Mouse (Mus musculus) left cerebral cortex, adult 2 months (tissue): Measurements from ENCODE around the gene Tmub1. TPM values are rescaled to one million over a fixed set of nuclear protein-coding genes. Genes with fewer than 3 reads are reported as not detected.
A peak's percentile ranks its signal among the peaks of the same experiment; 100 is the strongest.

Experiments used
- DNase-seq, 2 experiments: peaks; one replicate each; pipeline ENCODE4 v3.0.0; 2021 to 2022; ENCODE audit warnings: low spot score in 2 of 2, mixed read lengths in 1 of 2; ENCODE audit errors: extremely low spot score in 1 of 2
- H3K27ac ChIP-seq: fragments of 200-600 bp; 2 replicates; pipeline ENCODE4 v1.8.1; 2022
- H3K4me3 ChIP-seq: fragments of 200-600 bp; 2 replicates; pipeline ENCODE4 v1.8.1; 2022
- CTCF ChIP-seq: fragments of 200-600 bp; IDR thresholded peaks from 2 replicates; pipeline ENCODE4 v1.8.1; 2022; ENCODE audit warnings: antibody characterized with exemption, mild to moderate bottlenecking, moderate library complexity
- intact Hi-C: fragments of 180-260 bp; cut with DNase I; formaldehyde crosslinking; loops from one replicate; pipeline ENCODE4 v1.15.1; 2025
- long read RNA-seq, 2 experiments: library from polyadenylated mRNA; stranded (forward); transcript quantifications; one replicate each; pipeline ENCODE4 v2.0.0; 2021; ENCODE audit warnings: borderline mapping rate in 2 of 2
- total RNA-seq, 2 experiments: library from RNA; stranded (reverse); gene quantifications; 2 replicates each; pipeline ENCODE4 v1.2.3; 2021

Gene Tmub1
- total RNA-seq, result 10 to 100 TPM; 26.1 to 28.7 TPM
- long read RNA-seq, experiment 1, transcript Tmub1-201 (3 exons, 1,333 nt), result major isoform, 35 of 35 reads
- long read RNA-seq, experiment 1, partial matches to known transcripts, result 0 of 35 reads
- long read RNA-seq, experiment 1, other reads (novel, unspliced or antisense), result 0 of 35 reads
- long read RNA-seq, experiment 2, transcript Tmub1-201 (3 exons, 1,333 nt), result major isoform, 29 of 30 reads
- long read RNA-seq, experiment 2, partial matches to known transcripts, result 1 of 30 reads
- long read RNA-seq, experiment 2, other reads (novel, unspliced or antisense), result 0 of 30 reads

- TF ChIP-seq CTCF, result no peak
- H3K27ac ChIP-seq, result peak within 1 kb of the TSS; percentile 94
- DNase-seq, result peak; percentile 84 to 86
- H3K4me3 ChIP-seq, result peak within 1 kb of the TSS; percentile 77
- intact Hi-C loops, result no loop called here
Measured at GRCm38 (mm10) chr5:24447624-24448298, at the start of gene Tmub1. TSS of gene Tmub1 (minus strand) at chr5:24447854.

- Histone ChIP-seq H3K4me3 (no peak overlapping the region), H3K27ac (no peak overlapping the region)
- TF ChIP-seq CTCF, result no peak
- intact Hi-C loops, result no loop called here
- DNase-seq, result no peak
Measured at GRCm38 (mm10) chr5:24496756-24497155, 49.1 kb upstream of the Tmub1 start.

- intact Hi-C loops, result no loop called here
- Histone ChIP-seq H3K4me3 (no peak overlapping the region), H3K27ac (no peak overlapping the region)
- TF ChIP-seq CTCF, result no peak
- DNase-seq, result no peak
Measured at GRCm38 (mm10) chr5:24495019-24495418, 47.4 kb upstream of the Tmub1 start.

- Histone ChIP-seq H3K4me3 (no peak overlapping the region), H3K27ac (no peak overlapping the region)
- DNase-seq, result no peak
- TF ChIP-seq CTCF, result no peak
- intact Hi-C loops, result no loop called here
Measured at GRCm38 (mm10) chr5:24492546-24493285, 45.1 kb upstream of the Tmub1 start.

- H3K27ac ChIP-seq, result no peak overlapping the region
Measured at GRCm38 (mm10) chr5:24490413-24490920, 42.8 kb upstream of the Tmub1 start.

GRCm38 (mm10) chr5:24486738-24487137 lies 39.1 kb upstream of the Tmub1 start:
- DNase-seq, result no peak
- Histone ChIP-seq H3K27ac (no peak overlapping the region), H3K4me3 (no peak overlapping the region)
- intact Hi-C loops, result loop anchor here (10.0 kb wide), 2 partner anchors 168 to 222 kb away; no protein-coding TSS in a partner anchor
- no peak for TF ChIP-seq CTCF

More at GRCm38 (mm10) chr5:24490413-24490920, 42.8 kb upstream of the Tmub1 start:
- intact Hi-C loops, result no loop called here
- TF ChIP-seq CTCF, result no peak
- H3K4me3 ChIP-seq, result no peak overlapping the region
- DNase-seq, result no peak

- intact Hi-C loops, result loop anchor here (10.0 kb wide), 2 partner anchors 169 to 221 kb away; no protein-coding TSS in a partner anchor
- Histone ChIP-seq H3K4me3 (no peak overlapping the region), H3K27ac (peak overlapping the region; percentile 2; the same call in 1 of the 2 replicates)
- peak; percentile 88 to 93 for DNase-seq
- peak; percentile 92 for TF ChIP-seq CTCF
Measured at GRCm38 (mm10) chr5:24486097-24486496, 38.4 kb upstream of the Tmub1 start.

GRCm38 (mm10) chr5:24484963-24485362 lies 37.3 kb upstream of the Tmub1 start:
- no peak for TF ChIP-seq CTCF
- peak overlapping the region; percentile 16 for H3K27ac ChIP-seq
- no peak overlapping the region for H3K4me3 ChIP-seq
- no peak for DNase-seq
- intact Hi-C loops, result loop anchor here (5.0 to 10.0 kb wide), 3 partner anchors 102 to 220 kb away; partner anchors contain the start of gene Chpf2

GRCm38 (mm10) chr5:24483326-24483725 lies 35.7 kb upstream of the Tmub1 start:
- H3K27ac ChIP-seq, result no peak overlapping the region
- no peak overlapping the region for H3K4me3 ChIP-seq
- intact Hi-C loops, result loop anchor here (2.0 to 10.0 kb wide), 4 partner anchors 47 to 219 kb away; partner anchors contain the start of gene Chpf2
- peak; percentile 67 to 73 for DNase-seq
- TF ChIP-seq CTCF, result peak; percentile 73

GRCm38 (mm10) chr5:24482247-24483079 lies 34.8 kb upstream of the Tmub1 start:
- no peak for TF ChIP-seq CTCF
- no peak for DNase-seq
- H3K4me3 ChIP-seq, result no peak overlapping the region
- H3K27ac ChIP-seq, result no peak overlapping the region; the same call in 1 of the 2 replicates
- intact Hi-C loops, result loop anchor here (2.0 to 10.0 kb wide), 4 partner anchors 48 to 218 kb away; partner anchors contain the start of gene Chpf2
